Mouse (Mus musculus) MEL (cell line): ENCODE measurements around the gene Fut2. TPM values are rescaled to one million over a fixed set of nuclear protein-coding genes. Genes with fewer than 3 reads are reported as not detected.

Experiments
- DNase-seq: peaks from one replicate; pipeline ENCODE4 v3.0.0; 2011; ENCODE audit warnings: low read depth, low spot score
- H3K27ac ChIP-seq: 2 replicates; pipeline ENCODE4 v1.5.1; 2012; ENCODE audit warnings: low read depth, mild to moderate bottlenecking, control low read depth, low read length, moderate library complexity; ENCODE audit not compliant: control insufficient read depth
- H3K27me3 ChIP-seq, 2 experiments: fragments of 150-350 bp in 1 of 2; sonication (generic) in 1 of 2; 2 replicates each; pipeline ENCODE4 v1.6.1; 2012; ENCODE audit warnings: low read length in 2 of 2, mild to moderate bottlenecking in 2 of 2, improper control_type of control experiment in 1 of 2, moderate library complexity in 1 of 2; ENCODE audit not compliant: insufficient read depth in 2 of 2, control insufficient read depth in 1 of 2
- H3K36me3 ChIP-seq, 2 experiments: 2 replicates each; pipeline ENCODE4 v1.6.1; 2012 to 2014; ENCODE audit warnings: low read length in 2 of 2, improper control_type of control experiment in 1 of 2, inconsistent platforms in 1 of 2, mild to moderate bottlenecking in 1 of 2; ENCODE audit not compliant: insufficient read depth in 2 of 2, control insufficient read depth in 1 of 2
- H3K4me1 ChIP-seq, 2 experiments: fragments of 150-350 bp in 1 of 2; sonication (generic) in 1 of 2; 2 replicates each; pipeline ENCODE4 v1.6.1; 2012; ENCODE audit warnings: low read length in 2 of 2, improper control_type of control experiment in 1 of 2, mild to moderate bottlenecking in 1 of 2; ENCODE audit not compliant: insufficient read depth in 2 of 2, control insufficient read depth in 1 of 2
- H3K4me3 ChIP-seq, 2 experiments: fragments of 150-350 bp in 1 of 2; sonication (generic) in 1 of 2; 2 replicates each; pipeline ENCODE4 v1.5.1; 2012; ENCODE audit warnings: low read depth in 2 of 2, low read length in 2 of 2, mild to moderate bottlenecking in 2 of 2, moderate library complexity in 2 of 2, control low read depth in 1 of 2, improper control_type of control experiment in 1 of 2; ENCODE audit not compliant: control insufficient read depth in 1 of 2, insufficient read depth in 1 of 2
- H3K79me2 ChIP-seq: 2 replicates; pipeline ENCODE4 v1.6.1; 2012; ENCODE audit warnings: mild to moderate bottlenecking, low read length, moderate library complexity; ENCODE audit not compliant: control insufficient read depth, poor library complexity, insufficient read depth
- H3K9ac ChIP-seq: 2 replicates; pipeline ENCODE4 v1.6.1; 2012; ENCODE audit warnings: low read depth, mild to moderate bottlenecking, control low read depth, low read length, moderate library complexity; ENCODE audit not compliant: control insufficient read depth, poor library complexity, severe bottlenecking
- H3K9me3 ChIP-seq: fragments of 150-350 bp; sonication (generic); replicated peaks from 2 replicates; pipeline ENCODE4 v1.6.1; 2012; ENCODE audit warnings: mild to moderate bottlenecking, low read length, improper control_type of control experiment, moderate library complexity; ENCODE audit not compliant: insufficient read depth
- CHD2 ChIP-seq: IDR thresholded peaks from 2 replicates; pipeline ENCODE4 v1.6.1; 2011; ENCODE audit warnings: low read length, improper control_type of control experiment
- EP300 ChIP-seq, 2 experiments: IDR thresholded peaks; 2 replicates each; pipeline ENCODE4 v1.6.1; 2011; ENCODE audit warnings: improper control_type of control experiment in 2 of 2, low read length in 2 of 2, low read depth in 1 of 2, mild to moderate bottlenecking in 1 of 2
- ETS1 ChIP-seq: IDR thresholded peaks from 2 replicates; pipeline ENCODE4 v1.6.1; 2012; ENCODE audit warnings: low read depth, mild to moderate bottlenecking, inconsistent platforms, low read length, improper control_type of control experiment, moderate library complexity
- GATA1 ChIP-seq: IDR thresholded peaks from 2 replicates; pipeline ENCODE4 v1.6.1; 2011; ENCODE audit warnings: low read depth, low read length, improper control_type of control experiment
- HCFC1 ChIP-seq: IDR thresholded peaks from 2 replicates; pipeline ENCODE4 v1.6.1; 2012; ENCODE audit warnings: low read depth, mild to moderate bottlenecking, inconsistent platforms, low read length, improper control_type of control experiment, moderate library complexity
- JUND ChIP-seq: IDR thresholded peaks from 2 replicates; pipeline ENCODE4 v1.6.1; 2011; ENCODE audit warnings: low read depth, mild to moderate bottlenecking, improper control_type of control experiment, low read length
- KAT2A ChIP-seq: conservative IDR thresholded peaks from 2 replicates; pipeline ENCODE4 v1.6.1; 2012; ENCODE audit warnings: low read depth, low read length, improper control_type of control experiment, inconsistent platforms
- MAFK ChIP-seq: IDR thresholded peaks from 2 replicates; pipeline ENCODE4 v1.6.1; 2011; ENCODE audit warnings: low read depth, mild to moderate bottlenecking, low read length, improper control_type of control experiment, borderline replicate concordance
- MAX ChIP-seq: IDR thresholded peaks from 2 replicates; pipeline ENCODE4 v1.6.1; 2011; ENCODE audit warnings: low read length, improper control_type of control experiment
- MXI1 ChIP-seq: IDR thresholded peaks from 2 replicates; pipeline ENCODE4 v1.6.1; 2011; ENCODE audit warnings: mild to moderate bottlenecking, low read depth, low read length, improper control_type of control experiment
- MYC ChIP-seq: IDR thresholded peaks from 2 replicates; pipeline ENCODE4 v1.6.1; 2011; ENCODE audit warnings: low read depth, mild to moderate bottlenecking, low read length, improper control_type of control experiment, moderate library complexity
- POLR2A ChIP-seq, 2 experiments: IDR thresholded peaks; 2 replicates each; pipeline ENCODE4 v1.6.1; 2011 to 2012; ENCODE audit warnings: low read length in 2 of 2, mild to moderate bottlenecking in 2 of 2, control low read depth in 1 of 2, improper control_type of control experiment in 1 of 2, low read depth in 1 of 2, moderate library complexity in 1 of 2; ENCODE audit not compliant: control insufficient read depth in 1 of 2, insufficient read depth in 1 of 2, poor library complexity in 1 of 2
- POLR2AphosphoS2 ChIP-seq: IDR thresholded peaks from 2 replicates; pipeline ENCODE4 v1.6.1; 2011; ENCODE audit warnings: low read length, improper control_type of control experiment
- POLR2AphosphoS5 ChIP-seq: IDR thresholded peaks from 2 replicates; pipeline ENCODE4 v1.6.1; 2012; ENCODE audit warnings: low read depth, borderline replicate concordance, mild to moderate bottlenecking, inconsistent platforms, low read length, moderate library complexity, mixed read lengths
- RAD21 ChIP-seq: IDR thresholded peaks from 2 replicates; pipeline ENCODE4 v1.6.1; 2011; ENCODE audit warnings: mild to moderate bottlenecking, low read depth, low read length, improper control_type of control experiment
- RCOR1 ChIP-seq: IDR thresholded peaks from 2 replicates; pipeline ENCODE4 v1.6.1; 2012; ENCODE audit warnings: low read depth, mild to moderate bottlenecking, inconsistent platforms, low read length, improper control_type of control experiment
- SIN3A ChIP-seq: IDR thresholded peaks from 2 replicates; pipeline ENCODE4 v1.6.1; 2012; ENCODE audit warnings: low read length, improper control_type of control experiment, inconsistent platforms
- SMC3 ChIP-seq: IDR thresholded peaks from 2 replicates; pipeline ENCODE4 v1.6.1; 2011; ENCODE audit warnings: low read depth, low read length, improper control_type of control experiment
- TCF12 ChIP-seq: IDR thresholded peaks from 2 replicates; pipeline ENCODE4 v1.6.1; 2014; ENCODE audit warnings: low read depth, mild to moderate bottlenecking, inconsistent platforms, low read length, improper control_type of control experiment, moderate library complexity
- UBTF ChIP-seq: IDR thresholded peaks from 2 replicates; pipeline ENCODE4 v1.6.1; 2012; ENCODE audit warnings: low read depth, mild to moderate bottlenecking, inconsistent platforms, low read length, improper control_type of control experiment, moderate library complexity, borderline replicate concordance; ENCODE audit not compliant: insufficient read depth
- USF1 ChIP-seq: IDR thresholded peaks from 2 replicates; pipeline ENCODE4 v1.6.1; 2014; ENCODE audit warnings: low read depth, mild to moderate bottlenecking, inconsistent platforms, low read length, improper control_type of control experiment, moderate library complexity
- ZC3H11A ChIP-seq: IDR thresholded peaks from 2 replicates; pipeline ENCODE4 v1.6.1; 2012; ENCODE audit warnings: low read depth, mild to moderate bottlenecking, inconsistent platforms, low read length, improper control_type of control experiment
- ZKSCAN1 ChIP-seq: IDR thresholded peaks from 2 replicates; pipeline ENCODE4 v1.6.1; 2012; ENCODE audit warnings: low read depth, mild to moderate bottlenecking, inconsistent platforms, low read length, improper control_type of control experiment, moderate library complexity
- ZMIZ1 ChIP-seq: IDR thresholded peaks from 2 replicates; pipeline ENCODE4 v1.6.1; 2012; ENCODE audit warnings: low read depth, mild to moderate bottlenecking, inconsistent platforms, low read length, improper control_type of control experiment, moderate library complexity
- polyA plus RNA-seq, 2 experiments: library from polyadenylated mRNA; stranded (reverse) in 1 of 2; unstranded in 1 of 2; fragments of >175 nt in 1 of 2; fragments of >200 nt in 1 of 2; gene quantifications; 2 replicates each; pipeline versions ENCODE4 v1.2.1 to v1.2.4; 2012; ENCODE audit warnings: low replicate concordance in 2 of 2, low read depth in 1 of 2; ENCODE audit not compliant: insufficient read length in 2 of 2, insufficient read depth in 1 of 2, missing spikeins in 1 of 2
- total RNA-seq: library from RNA; depleted of rRNA; stranded (reverse); fragments of 300-350 nt; gene quantifications from 2 replicates; pipeline ENCODE4 v1.2.3, GENCODE M21; 2012

Gene Fut2
- total and polyA plus RNA-seq, 3 experiments, result not detected

DNA sequence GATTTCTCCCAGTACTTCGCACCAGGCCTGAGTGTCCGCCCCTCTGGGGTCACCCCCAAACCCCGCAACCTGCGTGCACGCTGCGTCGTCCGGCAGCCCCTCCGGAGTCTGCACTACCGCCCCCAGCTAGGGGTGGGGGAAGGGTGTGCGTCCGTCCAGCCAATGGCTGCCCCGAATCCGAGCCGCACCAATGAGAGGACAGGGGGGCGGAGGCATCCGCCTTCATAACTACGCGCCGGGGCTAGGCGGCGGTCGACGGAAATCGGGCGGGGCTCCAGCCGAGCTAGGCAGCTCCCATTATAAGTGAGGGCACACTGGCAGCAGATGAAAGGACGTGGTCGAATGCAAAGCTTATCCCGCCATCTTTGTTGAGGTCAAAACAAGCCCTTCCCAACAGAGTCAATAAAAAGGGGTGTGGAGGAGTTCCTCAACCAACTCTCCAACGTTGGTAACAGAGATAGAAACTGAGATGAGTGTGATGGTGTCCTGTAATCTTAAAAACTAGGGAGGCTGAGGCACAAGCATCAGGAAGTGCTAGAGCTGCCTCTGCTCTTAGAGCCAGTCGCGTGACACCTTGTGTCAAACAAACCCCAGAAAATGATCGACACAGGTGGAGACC is 49.0 kb upstream of the Fut2 start, which contains the start of gene Rpl18 (continued):
- TF ChIP-seq GATA1 (no peak), SMC3 (no peak), MAFK (no peak), MAX (peak; percentile 42; the same call in 1 of the 2 replicates), UBTF (no peak), CHD2 (peak; percentile 50; the same call in 1 of the 2 replicates), MXI1 (peak; percentile 73), POLR2AphosphoS5 (no peak), EP300 (IDR thresholded peaks at IDR 0.05; ENCODE audit: low read depth in 1 of 2, low read length in 2 of 2) (no peak), ZC3H11A (no peak), MYC (peak; percentile 74), TCF12 (peak; percentile 35; the same call in 1 of the 2 replicates), RCOR1 (no peak), ETS1 (peak; percentile 73; the same call in 1 of the 2 replicates), KAT2A (peak; percentile 67), ZMIZ1 (peak; percentile 40; the same call in 1 of the 2 replicates), JUND (no peak), USF1 (no peak), HCFC1 (peak; percentile 97), SIN3A (peak; percentile 97), ZKSCAN1 (no peak)

DNA sequence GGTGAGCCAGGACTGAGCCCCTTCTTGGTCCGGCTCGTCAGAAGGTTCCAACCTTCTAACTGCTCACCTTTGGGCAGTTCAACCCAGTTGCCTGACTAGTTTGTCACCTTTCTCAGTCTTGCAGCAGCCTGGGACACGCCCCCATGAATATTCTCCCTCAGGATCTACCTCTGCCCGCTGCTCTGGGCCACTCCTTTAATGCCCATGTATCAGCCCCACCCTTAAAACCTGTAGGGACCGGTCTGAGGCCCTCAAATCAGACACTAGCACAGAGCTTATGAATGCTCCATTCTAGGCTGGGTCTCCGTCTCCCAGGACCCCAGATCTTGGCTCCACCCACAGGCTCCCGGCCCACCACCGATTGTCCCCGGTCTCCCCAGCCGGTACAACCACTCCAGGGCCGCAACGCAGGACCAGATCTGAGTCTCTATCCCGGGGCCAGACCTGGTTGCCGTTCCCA is 48.5 kb upstream of the Fut2 start:
- TF ChIP-seq CHD2 (no peak), USF1 (no peak), RAD21 (no peak), MXI1 (no peak), POLR2A (IDR thresholded peaks at IDR 0.05; ENCODE audit: control insufficient read depth in 1 of 2, insufficient read depth in 1 of 2, low read depth in 1 of 2, low read length in 2 of 2, poor library complexity in 1 of 2) (no peak), ETS1 (no peak), POLR2AphosphoS2 (no peak)
- H3K27ac ChIP-seq, result no peak overlapping the region
- peak overlapping the region; percentile 69 to 71 for H3K4me3 ChIP-seq
- H3K9me3 ChIP-seq, result no peaks in the 10 kb centered on the region
- H3K36me3 ChIP-seq, result peaks cover 0 to 2% of the 10 kb centered on the region in 2 experiments; a peak in 1 of 4 replicates
- no peak for DNase-seq
- H3K9ac ChIP-seq, result peak overlapping the region; percentile 75
- H3K27me3 ChIP-seq, result no peaks in the 10 kb centered on the region
- H3K4me1 ChIP-seq, result peaks cover 0 to 5% of the 10 kb centered on the region in 2 experiments; a peak in 1 of 4 replicates
- H3K79me2 ChIP-seq, result peaks cover 43% of the 10 kb centered on the region
